ENCODE assay signal across 8 mouse cellular contexts in the genomic region with DNA sequence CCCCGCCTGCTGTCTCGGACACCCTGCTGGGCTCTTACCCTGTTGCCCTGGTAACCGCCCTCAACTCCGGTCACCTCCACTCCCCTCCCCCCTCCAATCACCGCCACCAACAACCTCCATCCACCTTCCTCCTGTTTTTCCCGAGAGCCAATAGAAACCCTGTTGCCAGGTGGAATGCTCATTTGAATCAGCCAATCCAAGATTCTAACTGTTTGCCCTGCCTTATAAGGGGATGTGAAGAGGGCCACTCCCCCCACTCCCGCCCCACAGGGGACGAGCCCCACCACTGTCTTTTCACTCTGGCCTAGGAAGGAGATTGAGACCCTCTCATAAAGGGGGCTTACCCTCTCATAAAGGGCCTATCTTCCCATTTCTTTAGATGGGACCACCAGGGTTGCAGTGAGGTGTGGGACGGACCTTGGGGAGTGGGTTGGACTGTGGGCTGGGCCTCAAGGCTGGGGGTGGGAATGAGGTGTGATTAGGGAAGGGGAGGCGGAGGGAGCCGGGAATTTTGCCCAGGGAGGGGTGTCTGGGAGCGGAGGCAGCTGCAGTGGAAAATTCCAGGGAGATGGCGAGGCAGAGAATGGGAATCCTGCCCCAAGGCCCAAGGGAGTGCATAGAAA. TPM values are rescaled to one million over a fixed set of nuclear protein-coding genes. Genes with fewer than 3 reads are reported as not detected.
DNase-seq lines count a peak whose midpoint lies in the region; ATAC-seq and TF ChIP-seq lines count a peak whose summit lies in the region.

A gene (minus strand): TSS at position 409 of the 623 bp plus-strand sequence.

- peak within 1 kb of the TSS; percentile 100 for H3K4me2 ChIP-seq in heart, embryonic 13.5 days
- H3K4me2 ChIP-seq in kidney, postnatal 0 days (ENCODE audit: low read length) = peak within 1 kb of the TSS; percentile 84
- peak within 1 kb of the TSS; percentile 77 for H3K4me2 ChIP-seq in myocyte (ENCODE audit: low read depth)

- H3K4me1 ChIP-seq in bone marrow macrophage, adult 2 months (ENCODE audit: control insufficient read depth, insufficient read depth, low read length) = peaks cover 44% of the 10 kb centered on the region
- peaks cover 52% of the 10 kb centered on the region for H3K4me1 ChIP-seq in heart, embryonic 13.5 days
- peaks cover 32% of the 10 kb centered on the region for H3K4me1 ChIP-seq in kidney, postnatal 0 days (replicated peaks; ENCODE audit: insufficient read depth, low read length)
- H3K4me1 ChIP-seq in liver, adult 2 months (ENCODE audit: control insufficient read depth, insufficient read depth, low read length) = peaks cover 21% of the 10 kb centered on the region

- H3K79me2 ChIP-seq in liver, adult 2 months (ENCODE audit: control insufficient read depth, insufficient read depth, low read length) = peaks cover 2% of the 10 kb centered on the region; the same call in 1 of the 2 replicates
- H3K79me2 ChIP-seq in myocyte (ENCODE audit: control insufficient read depth, insufficient read depth) = peaks cover 19% of the 10 kb centered on the region

- TF ChIP-seq CTCF in bone marrow macrophage, adult 2 months (IDR thresholded peaks at IDR 0.05; ENCODE audit: low read depth, low read length) = no peak
- TF ChIP-seq CTCF in kidney, postnatal 0 days (IDR thresholded peaks at IDR 0.05; ENCODE audit: low read depth) = no peak
- no peak for TF ChIP-seq CTCF in liver, adult 2 months (IDR thresholded peaks at IDR 0.05; ENCODE audit: low read depth, low read length)

- no peaks in the 10 kb centered on the region for H3K9me3 ChIP-seq in heart, embryonic 13.5 days
- H3K9me3 ChIP-seq in kidney, postnatal 0 days (replicated peaks; ENCODE audit: low read length) = no peaks in the 10 kb centered on the region

- ATAC-seq in heart, embryonic 13.5 days (ENCODE audit: extremely low read depth, insufficient number of reproducible peaks, low FRiP score, low TSS enrichment) = peak; percentile 75
- ATAC-seq in kidney, postnatal 0 days (replicated peaks; ENCODE audit: low FRiP score, low read depth) = peak; percentile 81

- no peak within 1 kb of the TSS for H3ac ChIP-seq in myocyte (ENCODE audit: control insufficient read depth, insufficient read length)

- peak within 1 kb of the TSS; percentile 100 for H3K9ac ChIP-seq in heart, embryonic 13.5 days
- no peak within 1 kb of the TSS for H3K9ac ChIP-seq in kidney, postnatal 0 days (ENCODE audit: low read depth, low read length)
- peak within 1 kb of the TSS; percentile 69 for H3K9ac ChIP-seq in liver, adult 2 months (ENCODE audit: low read depth, low read length)

- WGBS in heart, embryonic 13.5 days = 2% methylated on average over 13 of the region's 13 CpGs
- WGBS in kidney, postnatal 0 days = 3% methylated on average over 13 of the region's 13 CpGs
- 3% methylated on average over 13 of the region's 13 CpGs for WGBS in liver, adult 2 months

- no peak for TF ChIP-seq POLR2A in bone marrow macrophage, adult 2 months (IDR thresholded peaks at IDR 0.05; ENCODE audit: borderline replicate concordance, low read depth, low read length)
- peak; percentile 34; the same call in 1 of the 2 replicates for TF ChIP-seq POLR2A in liver, adult 2 months (IDR thresholded peaks at IDR 0.05; ENCODE audit: extremely low read depth, insufficient read depth, low read length)
- no peak for TF ChIP-seq POLR2A in myocyte (IDR thresholded peaks at IDR 0.05; ENCODE audit: insufficient read length, low read depth)

- peak within 1 kb of the TSS; percentile 72 for H3K27ac ChIP-seq in bone marrow macrophage, adult 2 months (ENCODE audit: insufficient read depth, low read depth, low read length)
- H3K27ac ChIP-seq in heart, embryonic 13.5 days (replicated peaks) = peak within 1 kb of the TSS; percentile 100
- peak within 1 kb of the TSS; percentile 99 for H3K27ac ChIP-seq in kidney, postnatal 0 days
- H3K27ac ChIP-seq in liver, adult 2 months (replicated peaks; ENCODE audit: insufficient read depth, low read depth, low read length) = peak within 1 kb of the TSS; percentile 96

- no peaks in the 10 kb centered on the region for H3K27me3 ChIP-seq in heart, embryonic 13.5 days (replicated peaks)
- H3K27me3 ChIP-seq in kidney, postnatal 0 days (ENCODE audit: insufficient read depth, low read length) = no peaks in the 10 kb centered on the region
- H3K27me3 ChIP-seq in liver, adult 2 months (ENCODE audit: control insufficient read depth, insufficient read depth, low read length) = no peaks in the 10 kb centered on the region
- no peaks in the 10 kb centered on the region for H3K27me3 ChIP-seq in myocyte (ENCODE audit: control insufficient read depth, insufficient read depth, insufficient read length)

- peaks cover 3% of the 10 kb centered on the region for H3K36me3 ChIP-seq in heart, embryonic 13.5 days
- peaks cover 2% of the 10 kb centered on the region for H3K36me3 ChIP-seq in kidney, postnatal 0 days (ENCODE audit: insufficient read depth, low read length)
- no peaks in the 10 kb centered on the region for H3K36me3 ChIP-seq in liver, adult 2 months (ENCODE audit: control insufficient read depth, insufficient read depth, low read length)
- H3K36me3 ChIP-seq in myocyte (ENCODE audit: control insufficient read depth, insufficient read depth) = peaks cover 1% of the 10 kb centered on the region

- DNase-seq in B cell, adult 2 months = peak; percentile 60 to 65
- DNase-seq in fibroblast of lung, adult 2 months (ENCODE audit: low read depth) = peak; percentile 97
- peak; percentile 99 for DNase-seq in kidney, postnatal 0 days (ENCODE audit: low spot score)
- DNase-seq in liver, adult 2 months (ENCODE audit: extremely low read depth, low read depth, low spot score) = peak; percentile 99
- DNase-seq in telencephalon, adult 2 months (ENCODE audit: low read depth, low spot score) = peak; percentile 98

- H3K4me3 ChIP-seq in bone marrow macrophage, adult 2 months (ENCODE audit: insufficient read depth, low read length) = no peak within 1 kb of the TSS
- H3K4me3 ChIP-seq in heart, embryonic 13.5 days = peak within 1 kb of the TSS; percentile 43
- H3K4me3 ChIP-seq in kidney, postnatal 0 days (replicated peaks; ENCODE audit: low read depth, low read length) = peak within 1 kb of the TSS; percentile 23
- peak within 1 kb of the TSS; percentile 43 for H3K4me3 ChIP-seq in liver, adult 2 months (ENCODE audit: insufficient read depth, low read depth, low read length)
- peak within 1 kb of the TSS; percentile 91 for H3K4me3 ChIP-seq in myocyte

TF ChIP-seq in myocyte, 11 proteins besides CTCF, POLR2A, EP300 and RAD21:
- TF ChIP-seq CEBPB (IDR thresholded peaks at IDR 0.05; ENCODE audit: insufficient read depth, poor library complexity, severe bottlenecking) = no peak
- peak; percentile 99 for TF ChIP-seq SRF (IDR thresholded peaks at IDR 0.05; ENCODE audit: control insufficient read depth, insufficient read length, low read depth)
- peak in 2 of 3 experiments; percentile 41 to 71 for TF ChIP-seq MYOD1 (IDR thresholded peaks at IDR 0.05; ENCODE audit: control insufficient read depth in 1 of 3, insufficient read length in 2 of 3, low read depth in 2 of 3)
- no peak for TF ChIP-seq TCF3 (IDR thresholded peaks at IDR 0.05; ENCODE audit: insufficient read length, low read depth)
- TF ChIP-seq MYOG (IDR thresholded peaks at IDR 0.05; ENCODE audit: control insufficient read depth in 1 of 3, insufficient read depth in 1 of 3, insufficient read length in 2 of 3, low read depth in 2 of 3) = peak in 2 of 3 experiments; percentile 27 to 63
- TF ChIP-seq E2F4 (IDR thresholded peaks at IDR 0.05; ENCODE audit: insufficient read depth) = peak; percentile 5

RNA-seq across cellular contexts. Expression of the gene that starts here (rescaled TPM):
- 820 and 821 TPM in 2 replicates for polyA plus RNA-seq in bone marrow macrophage, adult 2 months (2012; ENCODE audit: insufficient read depth, insufficient read length, missing spikeins)
- polyA plus RNA-seq in heart, embryonic 13.5 days (2015; fragmentation: Nextera tagmentation; extraction: Ambion mirVana) = 231 and 233 TPM in 2 replicates
- polyA plus RNA-seq in kidney, postnatal 0 days (2015; fragmentation: Nextera tagmentation; extraction: Ambion mirVana) = 359 and 399 TPM in 2 replicates
- total RNA-seq in liver, adult 2 months (2014; rRNA removed) = 80.7 and 101 TPM in 2 replicates
- 2,256 and 3,281 TPM in 2 replicates for polyA plus RNA-seq in liver, adult 2 months (2012; rRNA removed)
- 1,462 TPM for polyA plus RNA-seq in myocyte (2012; fragmentation: generic; extraction: Trizol)
